Mouse (Mus musculus) hindlimb bud, embryonic 11.5 days (tissue): ENCODE measurements around the gene Gm10799.
"Not testable (repeated sequence)": the region's sequence is repeated elsewhere in the genome, so short reads cannot be mapped to it uniquely, and the experiment has no call there.

Experiments used
- DNase-seq: peaks from one replicate; pipeline ENCODE4 v3.0.0-alpha.2; 2012; ENCODE audit warnings: low read depth, low spot score; ENCODE audit errors: extremely low spot score

Gene Gm10799

DNA sequence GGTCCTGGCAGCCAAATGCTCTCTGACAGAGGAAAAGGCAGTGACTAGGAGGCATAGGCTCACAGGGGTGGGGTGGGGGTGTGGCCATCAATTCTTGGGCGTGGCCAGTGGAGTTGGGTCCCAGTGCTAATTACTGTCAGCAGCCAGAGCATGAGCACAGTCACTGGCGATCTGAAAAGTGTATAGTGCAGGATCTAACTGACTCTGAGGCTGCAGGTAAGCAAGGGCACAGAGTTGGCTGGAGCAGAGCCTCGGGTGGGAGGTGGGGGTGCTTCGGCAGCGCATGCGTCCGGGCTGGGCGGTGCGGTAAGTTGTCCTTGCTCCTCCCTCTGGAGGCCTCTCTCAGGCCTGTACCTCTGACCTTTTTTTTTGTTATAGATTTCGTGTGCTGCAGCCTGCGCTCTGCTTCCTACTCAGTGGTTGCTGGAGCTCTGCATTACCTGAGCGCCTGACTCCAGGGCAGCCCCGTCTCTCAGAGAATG lies 1.4 kb upstream of the Gm10799 start, which contains the start of gene Cd59b:
Gene Cd59b (plus strand): TSS at position 146 of the 482 bp plus-strand sequence.
- DNase-seq = no peak

DNA sequence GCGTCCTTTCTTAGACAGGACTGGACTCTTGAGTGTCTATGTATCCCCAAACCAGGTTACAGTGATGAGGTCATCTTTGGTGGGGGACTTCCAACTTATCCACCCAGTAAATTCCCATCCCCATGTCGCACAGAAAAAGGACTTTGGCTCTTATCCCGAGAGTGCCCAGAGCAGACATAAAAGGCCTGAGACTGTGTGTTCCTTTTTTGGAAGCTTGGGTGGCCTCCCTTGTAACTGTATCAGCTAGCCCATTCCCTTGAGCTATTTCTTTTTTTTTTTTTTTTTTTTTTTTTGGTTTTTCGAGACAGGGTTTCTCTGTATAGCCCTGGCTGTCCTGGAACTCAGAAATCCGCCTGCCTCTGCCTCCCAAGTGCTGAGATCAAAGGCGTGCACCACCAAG lies 2.8 kb downstream of the Gm10799 start, which contains the start of gene Gm10912:
Gene Gm10912 (plus strand): TSS at position 301 of the 400 bp plus-strand sequence.
- DNase-seq = not testable (repeated sequence)

DNA sequence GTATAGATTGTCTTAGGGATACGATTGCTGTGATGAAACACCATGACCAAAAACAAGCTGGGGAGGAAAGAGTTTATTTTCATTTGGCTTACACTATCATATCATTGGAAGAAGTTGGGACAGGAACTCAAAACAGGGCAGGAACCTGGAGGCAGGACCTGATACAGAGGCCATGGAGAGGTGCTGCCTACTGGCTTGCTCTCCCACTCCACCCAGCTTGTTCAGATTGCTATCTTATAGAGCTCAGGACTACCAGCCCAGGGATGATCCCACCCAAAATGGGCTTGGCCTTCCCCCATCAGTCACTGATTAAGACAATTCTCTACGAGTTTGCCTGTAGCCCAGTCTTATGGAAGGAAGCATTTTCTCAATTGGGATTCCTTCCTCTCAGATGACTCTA lies 4.2 kb downstream of the Gm10799 start:
- no peak for DNase-seq

DNA sequence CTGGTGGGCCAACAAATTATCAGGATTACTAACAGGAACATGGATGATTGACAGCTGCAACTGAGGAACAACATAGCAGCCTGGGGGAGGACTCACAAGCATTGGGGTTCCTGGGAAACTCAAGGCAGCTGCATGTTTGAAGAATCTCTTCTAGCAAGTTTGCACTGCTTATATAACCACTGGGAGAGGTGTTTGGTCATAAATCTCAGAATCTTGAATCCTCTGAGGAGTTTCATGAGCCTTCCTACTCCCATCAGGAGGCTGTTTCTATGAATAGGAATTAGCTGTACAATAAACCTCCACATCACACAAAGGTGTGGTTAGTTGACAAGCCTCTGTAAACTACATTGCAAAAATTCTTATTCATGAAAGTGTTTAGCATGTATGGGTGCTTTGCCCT lies 5.7 kb downstream of the Gm10799 start:
- DNase-seq = no peak

DNA sequence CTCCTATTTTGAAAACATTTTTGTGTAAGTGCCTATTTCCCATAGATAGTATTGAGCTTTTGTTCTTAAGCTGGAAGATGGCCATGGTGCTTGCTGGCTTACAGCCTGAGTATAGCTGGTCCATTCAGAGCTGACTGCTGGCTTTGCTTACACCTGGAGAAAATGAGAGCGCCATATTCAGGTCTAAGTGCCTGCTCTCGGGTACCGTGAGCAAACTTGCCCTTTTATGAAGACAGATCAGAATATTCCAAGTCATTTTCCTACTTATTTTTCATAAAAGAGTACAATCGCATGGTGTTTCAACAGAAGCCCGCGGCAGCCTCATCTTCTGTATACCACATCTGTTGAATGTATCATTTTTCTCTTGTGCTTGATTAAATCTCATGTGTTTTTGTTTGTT lies 7.4 kb downstream of the Gm10799 start:
- no peak for DNase-seq

DNA sequence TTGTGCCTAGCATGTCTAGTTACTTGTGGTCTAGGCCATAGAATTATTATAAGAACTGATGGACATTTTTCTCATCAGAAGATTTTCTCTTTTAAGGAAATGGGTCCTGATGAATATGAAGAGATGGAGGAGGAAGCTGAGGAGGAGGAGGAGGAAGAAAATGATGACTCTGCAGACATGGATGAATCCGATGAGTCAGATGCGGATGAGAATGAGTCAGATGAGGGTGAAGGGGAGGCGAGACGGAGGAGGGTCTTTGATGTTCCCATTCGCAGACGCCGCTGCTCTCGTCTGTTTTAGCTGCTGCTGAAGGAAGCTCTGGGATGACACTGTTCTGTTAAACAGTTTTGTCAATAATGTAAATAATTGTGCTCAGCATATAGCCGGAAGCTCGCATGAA lies 8.6 kb downstream of the Gm10799 start:
- no peak for DNase-seq

DNA sequence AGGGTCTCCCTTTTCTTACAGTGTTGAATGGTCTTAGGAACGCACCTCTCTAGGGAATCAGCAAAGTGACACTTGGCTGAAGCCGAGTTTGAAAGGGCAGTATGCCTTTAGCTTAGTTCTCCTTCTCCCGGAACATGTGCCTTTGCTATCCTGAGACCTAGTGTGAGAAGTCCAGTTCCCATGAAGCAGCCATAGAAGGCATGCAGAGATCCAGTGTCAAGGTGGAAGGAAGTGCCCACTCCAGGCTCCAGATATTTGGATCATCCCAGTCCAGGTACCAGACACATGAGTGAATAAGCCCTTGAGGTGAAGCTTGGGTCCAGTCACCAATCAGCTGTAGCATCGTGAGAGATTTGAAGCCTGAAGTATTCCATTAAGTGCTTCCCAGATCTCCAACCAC lies 9.4 kb downstream of the Gm10799 start:
- no peak for DNase-seq

DNA sequence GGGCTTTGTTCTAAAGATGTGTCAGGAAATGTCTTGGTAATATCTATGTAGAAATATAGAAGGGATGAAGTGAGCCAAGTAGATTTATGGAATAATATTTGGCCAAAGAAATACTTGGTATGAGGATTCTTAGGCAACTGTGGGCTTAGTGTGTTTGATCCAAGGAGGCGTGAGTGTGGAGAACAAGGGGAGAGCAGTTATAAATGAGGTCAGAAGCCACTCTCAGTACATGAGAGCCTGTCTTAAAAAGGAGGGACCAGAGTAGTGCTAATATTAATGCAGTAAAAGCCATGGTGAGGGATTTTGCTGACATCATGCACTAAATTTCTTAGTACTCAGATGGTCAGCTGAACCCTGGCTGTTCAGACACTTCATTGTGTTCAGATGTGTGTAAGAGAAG lies 10.0 kb downstream of the Gm10799 start:
- DNase-seq = no peak

DNA sequence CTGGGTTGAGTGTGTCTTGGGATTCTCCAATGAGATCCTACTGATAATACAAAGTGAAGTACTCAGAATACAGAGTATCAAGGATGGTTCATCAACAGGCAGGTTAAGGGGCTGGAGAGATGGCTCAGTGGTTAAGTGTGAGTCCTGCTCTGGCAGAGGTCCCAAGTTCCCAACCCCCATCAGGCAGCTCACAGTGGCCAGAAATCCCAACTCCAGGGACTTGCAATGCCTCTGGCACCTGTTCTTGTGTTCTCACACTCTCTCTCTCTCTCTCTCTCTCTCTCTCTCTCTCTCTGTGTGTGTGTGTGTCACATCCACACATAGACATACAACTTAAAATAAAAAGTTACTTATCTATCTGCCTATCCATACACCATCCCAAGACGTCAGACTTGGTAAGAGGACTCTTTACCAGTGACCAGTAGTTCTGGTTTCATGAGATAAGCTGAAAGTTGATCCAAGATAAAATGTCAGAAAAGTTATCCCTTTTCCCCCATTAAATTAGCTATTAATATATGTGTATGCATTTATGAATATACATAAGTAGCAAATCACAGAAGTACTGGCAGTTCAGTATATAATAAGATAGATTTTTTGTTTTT lies 23.8 kb downstream of the Gm10799 start:
- DNase-seq = no peak

DNA sequence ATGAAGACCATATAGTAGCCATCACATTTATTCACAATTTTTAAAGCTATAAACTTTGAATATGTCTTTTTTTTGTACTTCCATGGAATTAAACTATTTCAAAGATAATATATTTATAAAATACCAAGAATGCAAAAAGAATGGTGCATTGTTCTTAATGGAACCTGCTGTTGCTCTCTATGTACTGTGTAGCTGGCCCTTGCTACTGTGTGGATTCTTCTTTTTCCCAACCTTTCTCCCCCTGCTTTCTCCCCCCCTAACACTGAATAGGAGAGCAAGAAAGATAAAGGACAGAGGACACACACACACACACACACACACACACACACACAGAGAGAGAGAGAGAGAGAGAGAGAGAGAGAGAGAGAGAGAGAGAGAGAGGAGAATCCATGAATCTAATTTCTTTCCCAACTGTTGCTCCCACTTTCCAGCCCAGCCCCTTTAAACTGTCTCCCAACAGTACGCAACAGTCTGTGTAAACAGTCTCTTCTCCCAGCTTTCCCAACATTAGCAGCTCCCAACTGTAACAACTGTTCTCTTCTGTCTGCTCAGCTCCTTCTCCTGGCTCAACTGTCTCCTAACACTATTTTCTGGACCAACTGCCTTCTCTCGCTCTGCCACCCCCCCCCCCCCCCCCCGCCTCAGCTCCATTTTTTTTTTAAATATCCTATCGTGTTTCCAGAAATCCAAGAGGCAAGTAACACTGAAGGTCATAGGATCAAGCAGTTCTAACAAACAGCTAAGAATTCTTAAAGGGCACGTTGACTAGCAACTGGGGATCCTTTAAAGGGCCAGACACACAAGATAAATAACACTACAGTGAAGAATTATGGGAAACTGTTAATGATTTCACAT lies 24.5 kb downstream of the Gm10799 start:
- DNase-seq = no peak

DNA sequence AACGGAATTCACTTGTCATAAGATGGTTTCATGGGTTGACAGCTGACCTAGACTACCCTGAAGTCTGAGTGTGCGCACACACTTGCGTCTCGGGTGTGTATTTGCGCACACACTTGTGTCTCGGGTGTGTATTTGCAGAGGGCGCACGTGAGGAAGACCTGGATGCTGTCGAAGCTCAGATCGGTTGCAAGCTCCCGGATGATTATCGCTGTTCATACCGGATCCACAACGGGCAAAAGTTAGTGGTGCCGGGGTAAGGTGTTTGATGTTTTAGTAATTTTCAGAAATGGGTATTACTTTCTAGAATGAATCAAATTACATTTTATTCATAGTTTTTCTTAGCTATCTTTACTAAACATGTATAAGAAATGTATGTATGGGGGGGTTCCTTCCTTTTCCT lies 25.6 kb downstream of the Gm10799 start:
- no peak for DNase-seq

DNA sequence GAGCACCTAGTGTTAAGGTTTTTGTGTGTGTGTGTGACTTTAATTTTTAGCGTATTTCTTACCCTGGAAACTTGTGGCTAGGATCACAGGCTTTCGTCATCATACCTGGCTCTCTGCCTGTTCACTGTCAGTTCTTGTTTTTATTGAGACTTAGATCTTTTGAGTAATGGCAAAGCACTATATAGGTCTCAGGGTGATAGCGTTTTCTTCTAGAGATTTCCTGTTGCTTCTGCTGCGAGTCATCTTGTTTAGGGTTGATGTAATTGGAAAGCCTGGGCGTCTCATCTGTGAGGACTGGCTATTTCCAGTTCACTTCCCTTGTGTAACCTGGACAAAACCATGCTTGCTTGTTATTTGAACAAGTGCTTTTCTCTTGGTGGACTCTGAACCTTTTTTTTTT lies 26.7 kb downstream of the Gm10799 start:
- no peak for DNase-seq

DNA sequence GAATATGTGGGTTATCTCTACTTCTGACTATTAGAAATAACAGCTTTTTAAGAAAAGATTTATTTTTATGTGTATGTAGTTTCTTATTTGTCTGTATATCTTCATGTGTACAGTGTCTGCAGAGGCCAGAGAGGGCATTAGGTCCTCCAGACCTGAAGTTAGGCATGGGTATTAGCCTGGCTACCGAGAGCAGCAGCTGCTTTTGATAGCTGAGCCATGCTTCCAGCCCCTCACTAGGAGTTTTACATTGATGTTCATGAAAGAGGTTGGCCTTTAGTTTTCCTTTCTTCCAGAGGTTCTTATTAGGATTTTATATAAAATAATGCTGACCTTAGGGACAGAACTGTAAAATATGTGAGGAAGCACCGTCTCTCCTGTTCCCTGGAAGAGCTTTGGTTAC lies 30.1 kb downstream of the Gm10799 start:
- no peak for DNase-seq

DNA sequence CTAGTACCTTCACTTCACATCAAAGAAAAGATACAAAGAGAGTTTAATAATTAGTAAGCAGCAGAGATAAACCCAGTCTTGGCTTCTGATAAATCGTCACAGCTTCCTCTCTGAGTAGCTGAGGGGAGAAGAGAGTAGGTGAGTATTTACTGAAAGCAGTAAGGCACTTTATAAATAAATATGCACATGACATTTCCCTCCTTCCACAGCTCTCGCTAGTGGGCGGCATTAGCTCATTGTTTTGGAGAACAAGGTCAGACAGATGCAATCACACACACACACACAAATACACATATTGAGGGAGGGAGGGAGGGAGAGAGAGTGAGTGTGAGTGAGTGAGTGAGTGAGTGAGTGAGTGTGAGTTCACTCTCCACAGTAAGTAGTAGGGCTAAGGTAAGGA lies 32.0 kb downstream of the Gm10799 start:
- no peak for DNase-seq

DNA sequence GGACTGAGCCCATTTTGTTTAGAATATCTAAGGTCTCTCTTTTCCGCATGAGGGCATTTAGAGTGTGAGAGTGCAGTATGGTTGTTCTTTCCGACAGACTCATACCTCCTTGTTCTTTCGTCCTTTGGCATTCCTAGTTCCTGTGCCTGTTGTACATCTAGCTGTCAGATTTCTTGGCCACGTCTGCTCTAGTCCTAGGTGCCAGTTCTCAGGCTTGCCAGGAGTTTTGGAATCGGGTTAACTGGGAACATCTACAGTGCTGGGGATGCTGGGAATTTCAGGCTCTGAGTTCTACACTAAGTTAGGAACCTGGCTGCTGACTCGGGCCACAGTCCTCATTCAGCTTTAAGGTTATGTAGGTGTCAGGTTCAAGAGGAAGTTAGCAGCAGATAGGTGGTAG lies 32.8 kb downstream of the Gm10799 start:
- DNase-seq = no peak

DNA sequence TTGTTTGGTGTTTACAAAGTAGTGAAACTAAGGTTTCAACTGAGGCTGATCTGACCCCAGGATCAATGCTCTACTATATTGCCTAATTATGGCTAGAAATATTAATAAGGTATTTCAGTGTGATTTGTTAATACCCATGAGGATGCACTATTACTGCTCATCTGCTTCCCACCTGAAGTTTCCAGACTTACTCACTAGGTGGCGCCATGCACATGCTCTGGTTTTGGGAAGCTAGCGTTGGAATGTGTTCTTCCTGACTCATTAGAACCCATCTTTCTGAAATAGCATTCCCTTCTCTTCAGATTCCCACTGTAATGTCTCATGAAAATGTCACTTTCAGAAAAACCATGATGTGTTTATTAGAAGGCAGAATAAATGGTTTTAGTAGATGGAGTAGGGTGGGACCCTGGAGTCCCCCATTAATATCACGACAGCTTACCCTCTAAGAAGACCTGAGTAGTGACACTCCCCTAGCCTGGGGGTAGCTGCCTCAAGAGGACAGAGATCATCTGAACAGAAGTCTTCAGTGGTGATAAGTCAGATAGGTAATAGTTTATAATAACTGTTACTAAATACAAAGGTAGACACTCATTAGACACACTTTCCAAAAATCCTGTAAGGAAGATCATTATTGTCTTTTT lies 33.4 kb downstream of the Gm10799 start:
- DNase-seq = no peak

DNA sequence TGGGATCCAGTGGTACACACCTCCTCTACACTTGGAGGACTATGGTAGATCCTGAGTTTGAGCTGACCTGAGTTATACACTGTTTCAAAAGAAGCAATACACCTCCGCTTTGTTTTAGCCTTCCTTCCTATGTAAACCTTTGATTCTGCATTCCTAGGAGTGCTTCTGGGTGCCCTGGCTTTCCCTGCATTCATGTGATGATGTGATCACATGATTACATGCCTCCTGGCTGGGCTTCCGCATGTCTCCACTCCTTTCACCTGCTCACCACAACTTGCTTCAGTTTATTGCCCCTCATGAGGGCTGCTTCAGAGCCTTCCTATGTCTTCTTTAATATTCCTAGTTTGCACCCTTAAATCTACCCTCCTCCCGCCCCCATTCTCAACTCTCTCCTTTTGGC lies 36.3 kb downstream of the Gm10799 start:
- no peak for DNase-seq

DNA sequence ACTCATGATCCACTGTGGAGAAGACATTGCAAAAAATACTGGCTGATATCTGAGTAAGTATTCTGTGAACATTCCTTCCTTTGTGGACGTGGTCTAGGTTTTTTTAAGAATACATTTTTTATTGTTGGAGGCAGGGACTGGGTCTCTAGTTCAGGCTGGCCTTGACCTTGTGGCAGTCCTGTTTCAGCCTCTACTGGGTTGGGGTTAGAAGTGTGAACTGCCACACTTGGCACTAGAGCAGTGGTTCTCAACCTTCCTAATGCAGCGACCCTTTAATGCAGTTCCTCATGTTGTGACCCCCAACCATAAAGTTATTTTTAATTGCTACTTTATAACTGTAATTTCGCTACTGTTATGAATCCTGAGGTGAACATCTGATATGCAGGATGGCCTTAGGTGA lies 38.0 kb downstream of the Gm10799 start:
- DNase-seq = no peak

DNA sequence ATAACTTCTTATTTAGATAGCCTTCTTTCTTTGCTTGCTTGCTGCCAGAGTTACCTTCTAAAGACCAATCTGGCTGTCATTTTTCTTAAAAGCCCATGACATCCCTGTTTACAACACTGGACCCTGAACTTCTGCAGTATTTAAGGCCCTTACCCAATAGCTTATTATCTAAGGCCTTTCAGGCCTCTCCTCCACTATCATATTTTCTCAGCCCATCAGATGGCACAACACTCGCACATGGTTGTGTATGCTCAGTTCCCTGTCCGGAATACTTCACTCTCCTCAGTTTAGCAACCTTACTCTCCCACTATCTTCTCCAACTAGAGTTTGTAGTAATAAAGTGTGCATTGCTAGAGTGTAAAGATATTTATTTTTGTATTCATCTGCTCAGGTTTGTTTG lies 39.3 kb downstream of the Gm10799 start:
- DNase-seq = no peak

DNA sequence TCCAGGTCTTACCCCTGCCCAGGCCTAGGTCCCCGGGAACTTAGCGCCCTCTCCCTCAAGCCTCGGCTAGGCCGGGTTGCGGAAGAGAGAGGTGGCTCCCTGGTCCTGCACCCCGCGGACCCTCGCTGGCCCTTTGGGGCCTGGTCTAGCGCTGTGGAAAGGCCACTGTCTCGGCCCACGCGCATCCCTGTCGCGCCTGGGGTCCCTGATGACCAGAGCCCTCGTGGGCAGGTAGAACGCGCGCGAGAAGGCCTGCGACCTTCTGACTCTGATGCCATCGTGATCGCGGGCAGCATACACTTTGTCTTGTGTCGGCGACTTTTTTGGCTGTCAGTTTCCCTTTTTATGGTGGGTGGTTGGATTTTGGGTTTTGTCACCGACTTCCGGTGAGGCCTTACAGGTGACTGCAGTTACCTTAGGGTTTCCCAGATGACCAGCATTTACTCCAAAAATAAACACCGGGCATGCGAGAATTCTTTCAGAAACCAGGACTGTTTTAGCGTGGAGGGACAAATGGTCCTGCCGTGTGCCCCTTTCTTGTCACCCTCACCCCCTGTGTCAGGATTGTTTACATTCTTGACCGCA lies 40.1 kb downstream of the Gm10799 start, which contains the start of gene 4931422A03Rik:
Gene 4931422A03Rik (minus strand): TSS at position 223 of the 585 bp plus-strand sequence.
- no peak for DNase-seq

DNA sequence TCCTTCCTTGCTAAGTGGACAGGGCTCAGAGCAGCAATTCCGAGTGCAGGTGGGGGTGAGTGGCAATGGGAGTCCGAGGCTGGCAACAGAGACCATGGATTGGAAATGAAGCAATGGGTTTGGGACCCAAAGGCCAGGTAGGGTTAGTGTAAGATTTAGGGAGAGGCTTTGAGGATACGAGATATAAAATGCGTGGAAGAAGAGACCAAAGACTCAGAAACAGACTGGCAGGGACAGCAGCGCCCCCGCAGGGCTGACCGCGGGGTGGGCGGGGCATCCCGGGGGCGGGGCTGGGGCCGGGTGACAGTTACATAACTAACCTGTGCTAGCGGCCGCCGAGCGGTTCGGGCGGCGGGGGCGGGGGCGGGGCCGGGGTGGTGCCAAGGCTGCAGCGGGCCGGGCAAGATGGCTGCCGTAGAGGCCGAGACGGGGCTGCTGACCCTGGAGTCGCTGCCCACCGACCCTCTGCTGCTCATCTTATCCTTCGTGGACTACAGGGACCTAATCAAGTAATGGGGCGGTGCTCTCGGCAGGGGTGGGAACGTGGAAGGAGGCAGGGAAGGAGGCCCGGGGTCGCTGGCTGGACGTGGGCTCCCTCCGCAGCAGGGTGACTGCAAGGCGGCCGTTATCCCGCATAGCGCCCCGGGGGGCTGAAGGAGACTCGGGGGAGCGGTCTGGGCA lies 40.8 kb downstream of the Gm10799 start, which contains the start of gene Fbxo3:
Gene Fbxo3 (plus strand): TSS at position 264 of the 681 bp plus-strand sequence.
- DNase-seq = no peak
